Mouse (Mus musculus) forebrain, embryonic 16.5 days (tissue): ENCODE measurements around the gene Ift172. TPM values are rescaled to one million over a fixed set of nuclear protein-coding genes. Genes with fewer than 3 reads are reported as not detected.

Experiments used
- ATAC-seq: fragments of 200-750 bp; cut with Nextera tagmentation; 2 replicates; pipeline ENCODE4 v1.8.0; 2017; ENCODE audit warnings: mild to moderate bottlenecking, moderate library complexity
- H3K27ac ChIP-seq: fragments of 300-500 bp; sonication (generic); 2 replicates; pipeline ENCODE4 v1.5.1; 2014; ENCODE audit warnings: low read length, control low read depth
- H3K27me3 ChIP-seq: fragments of 300-500 bp; sonication (generic); replicated peaks from 2 replicates; pipeline ENCODE4 v1.6.1; 2014; ENCODE audit warnings: low read length; ENCODE audit not compliant: control insufficient read depth, insufficient read depth
- H3K36me3 ChIP-seq: fragments of 300-500 bp; sonication (generic); 2 replicates; pipeline ENCODE4 v1.6.1; 2014; ENCODE audit not compliant: control insufficient read depth, insufficient read depth
- H3K4me1 ChIP-seq: fragments of 300-500 bp; sonication (generic); replicated peaks from 2 replicates; pipeline ENCODE4 v1.6.1; 2014; ENCODE audit warnings: low read length; ENCODE audit not compliant: control insufficient read depth, insufficient read depth
- H3K4me2 ChIP-seq: fragments of 300-500 bp; sonication (generic); 2 replicates; pipeline ENCODE4 v1.6.1; 2014; ENCODE audit warnings: mild to moderate bottlenecking, low read length, control low read depth
- H3K4me3 ChIP-seq: fragments of 300-500 bp; sonication (generic); replicated peaks from 2 replicates; pipeline ENCODE4 v1.5.1; 2014; ENCODE audit warnings: mild to moderate bottlenecking, low read length, control low read depth
- H3K9ac ChIP-seq: fragments of 300-500 bp; sonication (generic); replicated peaks from 2 replicates; pipeline ENCODE4 v1.6.1; 2014; ENCODE audit warnings: low read depth, low read length, control low read depth
- H3K9me3 ChIP-seq: fragments of 300-500 bp; sonication (generic); 2 replicates; pipeline ENCODE4 v1.6.1; 2016; ENCODE audit warnings: low read length; ENCODE audit not compliant: control insufficient read depth
- WGBS: fragments of 180-500 bp; shearing (Covaris S2); extraction: QIAGEN DNeasy Blood & Tissue Kit; methylation state at CpG from one replicate; pipeline ENCODE4 v1.1.7; 2014; 5-methylcytosine and 5-hydroxymethylcytosine counted together
- polyA plus RNA-seq: library from polyadenylated mRNA; unstranded; fragments of >200 nt; fragmentation: Nextera tagmentation; extraction: Ambion mirVana; gene quantifications from 2 replicates; pipeline ENCODE4 v1.2.1, GENCODE M21; 2015

Ift172 gene
- polyA plus RNA-seq, 1 experiment from 2014 or later = 39.4 TPM

GRCm38 (mm10) chr5:31253806-31254205 is 37.1 kb downstream of the Ift172 start:
- H3K4me3 ChIP-seq = no peak overlapping the region
- H3K4me1 ChIP-seq = 0 out of 2 replicates have a peak, but pooled peaks cover 2% of the 10 kb centered on the region
- H3K36me3 ChIP-seq = peaks cover 21% of the 10 kb centered on the region
- no peak overlapping the region for H3K27ac ChIP-seq
- no peaks in the 10 kb centered on the region for H3K9me3 ChIP-seq
- H3K4me2 ChIP-seq = no peak overlapping the region
- no peaks in the 10 kb centered on the region for H3K27me3 ChIP-seq
- no peak overlapping the region for H3K9ac ChIP-seq
- ATAC-seq = no peak
- 95% methylated on average over 8 of the region's 8 CpGs for WGBS

- Histone ChIP-seq H3K9me3 (no peaks in the 10 kb centered on the region), H3K4me2 (no peak overlapping the region), H3K4me3 (no peak overlapping the region), H3K27me3 (no peaks in the 10 kb centered on the region), H3K9ac (no peak overlapping the region), H3K4me1 (0 out of 2 replicates have a peak, but pooled peaks cover 2% of the 10 kb centered on the region), H3K27ac (no peak overlapping the region), H3K36me3 (peaks cover 23% of the 10 kb centered on the region)
- no peak for ATAC-seq
- WGBS = 81% methylated on average over 16 of the region's 16 CpGs
These were observed 37.9 kb downstream of the Ift172 start for GRCm38 (mm10) chr5:31252795-31253545.

GRCm38 (mm10) chr5:31252151-31252550 is 38.8 kb downstream of the Ift172 start:
- Histone ChIP-seq H3K4me2 (no peak overlapping the region), H3K27me3 (no peaks in the 10 kb centered on the region), H3K4me3 (no peak overlapping the region), H3K36me3 (peaks cover 25% of the 10 kb centered on the region), H3K9ac (no peak overlapping the region), H3K9me3 (no peaks in the 10 kb centered on the region), H3K4me1 (0 out of 2 replicates have a peak, but pooled peaks cover 2% of the 10 kb centered on the region), H3K27ac (no peak overlapping the region)
- no peak for ATAC-seq
- WGBS = 62% methylated on average over 10 of the region's 10 CpGs

- no peak within 1 kb of the TSS for H3K9ac ChIP-seq
- no peak within 1 kb of the TSS for H3K27ac ChIP-seq
- peaks cover 29% of the 10 kb centered on the region for H3K36me3 ChIP-seq
- 0 out of 2 replicates have a peak, but pooled peaks cover 2% of the 10 kb centered on the region for H3K4me1 ChIP-seq
- peak within 1 kb of the TSS; percentile 11; the same call in 1 of the 2 replicates for H3K4me2 ChIP-seq
- H3K27me3 ChIP-seq = no peaks in the 10 kb centered on the region
- 8% methylated on average over 47 of the region's 47 CpGs for WGBS
- ATAC-seq = peak; percentile 45; the same call in 1 of the 2 replicates
- no peaks in the 10 kb centered on the region for H3K9me3 ChIP-seq
- H3K4me3 ChIP-seq = no peak within 1 kb of the TSS
These were observed 39.3 kb downstream of the Ift172 start, which contains the start of gene Krtcap3 for GRCm38 (mm10) chr5:31251541-31252101. Krtcap3 (plus strand) TSS chr5:31251691.

- 0 out of 2 replicates have a peak, but pooled peaks cover 2% of the 10 kb centered on the region for H3K4me1 ChIP-seq
- H3K36me3 ChIP-seq = peaks cover 37% of the 10 kb centered on the region
- H3K27me3 ChIP-seq = no peaks in the 10 kb centered on the region
- no peak overlapping the region for H3K9ac ChIP-seq
- H3K27ac ChIP-seq = no peak overlapping the region
- no peak overlapping the region for H3K4me3 ChIP-seq
- 58% methylated on average over 4 of the region's 4 CpGs for WGBS
- H3K9me3 ChIP-seq = no peaks in the 10 kb centered on the region
- ATAC-seq = peak; percentile 14; the same call in 1 of the 2 replicates
- no peak overlapping the region for H3K4me2 ChIP-seq
These were observed 40.2 kb downstream of the Ift172 start for GRCm38 (mm10) chr5:31250716-31251115.

GRCm38 (mm10) chr5:31242191-31242590 is 48.7 kb downstream of the Ift172 start:
- H3K9me3 ChIP-seq = no peaks in the 10 kb centered on the region; the same call in 1 of the 2 replicates
- 20% methylated on average over 10 of the region's 10 CpGs for WGBS
- H3K4me1 ChIP-seq = peaks cover 9% of the 10 kb centered on the region
- peaks cover 23% of the 10 kb centered on the region for H3K36me3 ChIP-seq
- peak overlapping the region; percentile 84 for H3K4me3 ChIP-seq
- H3K4me2 ChIP-seq = peak overlapping the region; percentile 64
- no peak overlapping the region for H3K27ac ChIP-seq
- H3K27me3 ChIP-seq = no peaks in the 10 kb centered on the region
- ATAC-seq = no peak
- peak overlapping the region; percentile 90 for H3K9ac ChIP-seq

GRCm38 (mm10) chr5:31241522-31242034 is 49.3 kb downstream of the Ift172 start:
- H3K4me2 ChIP-seq = peak overlapping the region; percentile 64
- H3K27me3 ChIP-seq = no peaks in the 10 kb centered on the region
- H3K9me3 ChIP-seq = no peaks in the 10 kb centered on the region; the same call in 1 of the 2 replicates
- H3K9ac ChIP-seq = peak overlapping the region; percentile 90
- peaks cover 19% of the 10 kb centered on the region for H3K36me3 ChIP-seq
- H3K4me3 ChIP-seq = peak overlapping the region; percentile 84
- under 1% methylated on average over 13 of the region's 13 CpGs for WGBS
- peaks cover 9% of the 10 kb centered on the region for H3K4me1 ChIP-seq
- no peak for ATAC-seq
- H3K27ac ChIP-seq = peak overlapping the region; percentile 93

GRCm38 (mm10) chr5:31240637-31241521 is 50.0 kb downstream of the Ift172 start, which contains the start of the genes Nrbp1 and Gm9970:
Nrbp1 (plus strand) TSS chr5:31240864.
Gm9970 (minus strand) TSS chr5:31241232.
- peak; percentile 100 for ATAC-seq
- H3K4me3 ChIP-seq = peak within 1 kb of the TSS; percentile 84
- peak within 1 kb of the TSS; percentile 64 for H3K4me2 ChIP-seq
- H3K27me3 ChIP-seq = no peaks in the 10 kb centered on the region
- peak within 1 kb of the TSS; percentile 90 for H3K9ac ChIP-seq
- under 1% methylated on average over 98 of the region's 103 CpGs for WGBS
- H3K9me3 ChIP-seq = no peaks in the 10 kb centered on the region; the same call in 1 of the 2 replicates
- peaks cover 13% of the 10 kb centered on the region for H3K36me3 ChIP-seq
- peak within 1 kb of the TSS; percentile 93 for H3K27ac ChIP-seq
- peaks cover 9% of the 10 kb centered on the region for H3K4me1 ChIP-seq
